Comparison of ENCODE assay signal across 8 mouse cellular contexts in the genomic region with DNA sequence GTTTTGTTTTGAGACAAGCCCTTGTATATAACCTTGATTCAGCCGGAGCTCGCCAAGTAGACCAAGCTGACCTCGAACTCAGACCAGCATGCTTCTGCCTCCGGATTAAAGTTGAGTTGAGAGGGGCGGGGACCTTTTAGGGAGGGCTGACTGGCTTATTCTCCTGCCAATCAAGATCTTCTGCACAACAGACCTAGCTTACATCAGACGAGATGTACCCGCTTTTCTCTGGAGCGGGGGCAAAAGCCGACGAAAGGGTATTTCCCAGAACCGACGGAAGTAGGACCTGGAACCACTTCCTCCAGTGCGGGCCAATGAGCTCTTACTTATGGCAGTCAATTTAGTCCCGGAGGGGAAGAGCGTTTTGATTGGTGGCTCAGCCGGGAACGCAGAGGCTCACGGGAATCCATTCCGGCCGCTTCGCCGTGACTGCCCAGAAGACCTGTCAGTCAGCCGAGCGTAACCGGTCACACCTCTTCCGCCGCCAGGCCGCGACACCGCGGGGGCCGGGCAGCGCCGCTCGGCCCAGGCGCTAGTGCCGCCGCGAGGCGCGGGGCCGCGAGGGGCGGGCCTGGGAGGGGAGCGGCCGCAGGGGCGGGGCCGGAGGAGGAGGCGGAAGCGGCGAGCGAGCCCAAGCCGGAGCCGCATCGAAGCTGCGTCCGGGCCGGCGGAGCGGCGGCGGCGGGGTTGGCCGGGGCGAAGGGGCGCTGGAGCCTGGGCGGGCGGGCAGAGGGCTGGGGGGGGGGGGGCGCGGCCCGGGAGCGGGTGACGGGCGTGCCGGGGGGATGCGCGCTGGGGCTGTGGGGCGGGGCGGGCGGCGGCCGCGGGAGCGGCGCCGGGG. TPM values are rescaled to one million over a fixed set of nuclear protein-coding genes. Genes with fewer than 3 reads are reported as not detected.
DNase-seq lines count a peak whose midpoint lies in the region; ATAC-seq and TF ChIP-seq lines count a peak whose summit lies in the region.

Gene Ubp1, plus strand, starts transcription at position 401 of the 841 bp plus-strand sequence.

- peaks cover 14 to 35% of the 10 kb centered on the region in 2 experiments for H3K4me1 ChIP-seq in MEL (ENCODE audit: control insufficient read depth in 1 of 2, insufficient read depth in 2 of 2, low read length in 2 of 2)
- no peaks in the 10 kb centered on the region for H3K4me1 ChIP-seq in cerebellum, adult 2 months (ENCODE audit: control insufficient read depth, insufficient read depth, low read length)
- peaks cover 12% of the 10 kb centered on the region for H3K4me1 ChIP-seq in forebrain, postnatal 0 days (ENCODE audit: insufficient read depth)
- peaks cover 25% of the 10 kb centered on the region for H3K4me1 ChIP-seq in lung, embryonic 15.5 days

- peak within 1 kb of the TSS; percentile 99 for H3K27ac ChIP-seq in MEL (ENCODE audit: control insufficient read depth, low read depth, low read length)
- peak within 1 kb of the TSS; percentile 60 for H3K27ac ChIP-seq in cerebellum, adult 2 months (ENCODE audit: insufficient read depth, low read length)
- H3K27ac ChIP-seq in forebrain, postnatal 0 days (ENCODE audit: low read depth, low read length): peak within 1 kb of the TSS; percentile 80
- peak within 1 kb of the TSS; percentile 88 for H3K27ac ChIP-seq in lung, embryonic 15.5 days

- TF ChIP-seq EP300 in MEL (IDR thresholded peaks at IDR 0.05; ENCODE audit: low read depth in 1 of 2, low read length in 2 of 2): 0 out of 4 replicates have a peak, but pooled peaks of 1 of the 2 experiments have one; percentile 27

- H3K9me3 ChIP-seq in MEL (replicated peaks; ENCODE audit: insufficient read depth, low read length): no peaks in the 10 kb centered on the region
- no peaks in the 10 kb centered on the region for H3K9me3 ChIP-seq in forebrain, postnatal 0 days (ENCODE audit: low read length)
- H3K9me3 ChIP-seq in lung, embryonic 15.5 days: no peaks in the 10 kb centered on the region

- under 1% methylated on average over 37 of the region's 86 CpGs for WGBS in cerebellum, adult 2 months
- WGBS in forebrain, postnatal 0 days: under 1% methylated on average over 54 of the region's 86 CpGs
- WGBS in lung, embryonic 15.5 days: under 1% methylated on average over 45 of the region's 86 CpGs

- H3K79me2 ChIP-seq in MEL (ENCODE audit: control insufficient read depth, insufficient read depth, low read length, poor library complexity): peaks cover 39% of the 10 kb centered on the region

- TF ChIP-seq RAD21 in MEL (IDR thresholded peaks at IDR 0.05; ENCODE audit: low read depth, low read length): no peak

- no peak for TF ChIP-seq CTCF in MEL (IDR thresholded peaks at IDR 0.05 in 2 of 3, conservative IDR thresholded peaks at IDR 0.05 in 1 of 3; ENCODE audit: control insufficient read depth in 1 of 3, insufficient read depth in 1 of 3, low read depth in 2 of 3, low read length in 3 of 3, poor library complexity in 1 of 3, severe bottlenecking in 1 of 3)
- no peak for TF ChIP-seq CTCF in cerebellum, adult 2 months (IDR thresholded peaks at IDR 0.05; ENCODE audit: borderline replicate concordance, insufficient read depth, low read depth, low read length)
- TF ChIP-seq CTCF in forebrain, postnatal 0 days (IDR thresholded peaks at IDR 0.05; ENCODE audit: low read depth): no peak

- H3K4me3 ChIP-seq in MEL (ENCODE audit: control insufficient read depth in 1 of 2, insufficient read depth in 1 of 2, low read depth in 2 of 2, low read length in 2 of 2): peak within 1 kb of the TSS; percentile 82 to 93
- H3K4me3 ChIP-seq in cerebellum, adult 2 months (replicated peaks; ENCODE audit: insufficient read depth, low read depth, low read length): peak within 1 kb of the TSS; percentile 74
- peak within 1 kb of the TSS; percentile 94 for H3K4me3 ChIP-seq in forebrain, postnatal 0 days (ENCODE audit: low read depth, low read length)
- peak within 1 kb of the TSS; percentile 99 for H3K4me3 ChIP-seq in lung, embryonic 15.5 days

- peak within 1 kb of the TSS; percentile 93 for H3K4me2 ChIP-seq in forebrain, postnatal 0 days (ENCODE audit: low read depth)
- H3K4me2 ChIP-seq in lung, embryonic 15.5 days: peak within 1 kb of the TSS; percentile 79

- no peaks in the 10 kb centered on the region for H3K27me3 ChIP-seq in MEL (ENCODE audit: control insufficient read depth in 1 of 2, insufficient read depth in 2 of 2, low read length in 2 of 2)
- no peaks in the 10 kb centered on the region for H3K27me3 ChIP-seq in cerebellum, adult 2 months (ENCODE audit: control insufficient read depth, insufficient read depth, low read length)
- H3K27me3 ChIP-seq in forebrain, postnatal 0 days (ENCODE audit: insufficient read depth, low read length): no peaks in the 10 kb centered on the region
- no peaks in the 10 kb centered on the region for H3K27me3 ChIP-seq in lung, embryonic 15.5 days

- peak in 1 of 2 experiments; percentile 74; a peak in 2 of 4 replicates for TF ChIP-seq POLR2A in MEL (IDR thresholded peaks at IDR 0.05; ENCODE audit: control insufficient read depth in 1 of 2, insufficient read depth in 1 of 2, low read depth in 1 of 2, low read length in 2 of 2, poor library complexity in 1 of 2)
- TF ChIP-seq POLR2A in cerebellum, adult 2 months (IDR thresholded peaks at IDR 0.05; ENCODE audit: borderline replicate concordance, insufficient read depth, low read length): no peak

- peak within 1 kb of the TSS; percentile 92 for H3K9ac ChIP-seq in MEL (ENCODE audit: control insufficient read depth, low read depth, low read length, poor library complexity, severe bottlenecking)
- H3K9ac ChIP-seq in forebrain, postnatal 0 days: peak within 1 kb of the TSS; percentile 77
- H3K9ac ChIP-seq in lung, embryonic 15.5 days: peak within 1 kb of the TSS; percentile 93

- H3K36me3 ChIP-seq in MEL (ENCODE audit: control insufficient read depth in 1 of 2, insufficient read depth in 2 of 2, low read length in 2 of 2): peaks cover 0 to 40% of the 10 kb centered on the region in 2 experiments; a peak in 3 of 4 replicates
- no peaks in the 10 kb centered on the region for H3K36me3 ChIP-seq in forebrain, postnatal 0 days (ENCODE audit: insufficient read depth)
- H3K36me3 ChIP-seq in lung, embryonic 15.5 days: no peaks in the 10 kb centered on the region

- ATAC-seq in forebrain, postnatal 0 days: peak; percentile 98
- ATAC-seq in lung, embryonic 15.5 days (ENCODE audit: borderline replicate concordance, extremely low read depth, low FRiP score, low TSS enrichment): peak; percentile 98

- DNase-seq in MEL (ENCODE audit: low read depth, low spot score): peak; percentile 99
- DNase-seq in cerebellum, adult 2 months: peak; percentile 95 to 99
- peak; percentile 98 for DNase-seq in forebrain, postnatal 0 days
- peak; percentile 95 for DNase-seq in heart, postnatal 4 days
- peak; percentile 98 for DNase-seq in layer of hippocampus, adult 8-10 months (ENCODE audit: low spot score in 2 of 2)
- peak; percentile 98 for DNase-seq in ovary, adult 18-20 months (ENCODE audit: low spot score)
- peak; percentile 97 for DNase-seq in thymus, postnatal 0 days (ENCODE audit: low spot score)

TF ChIP-seq in MEL, 35 proteins besides CTCF, POLR2A, EP300 and RAD21 (continues in another document):
- TF ChIP-seq MYB (IDR thresholded peaks at IDR 0.05; ENCODE audit: low read depth, low read length): no peak
- 0 out of 2 replicates have a peak, but pooled peaks have one; percentile 68 for TF ChIP-seq MXI1 (IDR thresholded peaks at IDR 0.05; ENCODE audit: low read depth, low read length)
- no peak for TF ChIP-seq ZKSCAN1 (IDR thresholded peaks at IDR 0.05; ENCODE audit: low read depth, low read length)
- peak; percentile 95 for TF ChIP-seq MAX (IDR thresholded peaks at IDR 0.05; ENCODE audit: low read length)
- TF ChIP-seq SIN3A (IDR thresholded peaks at IDR 0.05; ENCODE audit: low read length): peak; percentile 69; the same call in 1 of the 2 replicates
- peak; percentile 48; the same call in 1 of the 2 replicates for TF ChIP-seq ETS1 (IDR thresholded peaks at IDR 0.05; ENCODE audit: low read depth, low read length)
- peak; percentile 60; the same call in 1 of the 2 replicates for TF ChIP-seq POLR2AphosphoS2 (IDR thresholded peaks at IDR 0.05; ENCODE audit: low read length)
- no peak for TF ChIP-seq USF2 (IDR thresholded peaks at IDR 0.05; ENCODE audit: borderline replicate concordance in 1 of 2, insufficient read depth in 1 of 2, low read depth in 1 of 2, low read length in 2 of 2)
- TF ChIP-seq NELFE (IDR thresholded peaks at IDR 0.05; ENCODE audit: low read depth, low read length): peak; percentile 61
- peak; percentile 74 for TF ChIP-seq KAT2A (conservative IDR thresholded peaks at IDR 0.05; ENCODE audit: low read depth, low read length)
- 0 out of 2 replicates have a peak, but pooled peaks have one; percentile 0 for TF ChIP-seq USF1 (IDR thresholded peaks at IDR 0.05; ENCODE audit: low read depth, low read length)
- TF ChIP-seq TBP (IDR thresholded peaks at IDR 0.05; ENCODE audit: low read depth, low read length): peak; percentile 66
- TF ChIP-seq E2F4 (IDR thresholded peaks at IDR 0.05; ENCODE audit: borderline replicate concordance, low read depth, low read length): peak; percentile 52; the same call in 1 of the 2 replicates
- 0 out of 2 replicates have a peak, but pooled peaks have one; percentile 38 for TF ChIP-seq POLR2AphosphoS5 (IDR thresholded peaks at IDR 0.05; ENCODE audit: borderline replicate concordance, low read depth, low read length)
- TF ChIP-seq CHD2 (IDR thresholded peaks at IDR 0.05; ENCODE audit: low read length): peak; percentile 65; the same call in 1 of the 2 replicates
- TF ChIP-seq GABPA (IDR thresholded peaks at IDR 0.05; ENCODE audit: low read depth, low read length): no peak
- TF ChIP-seq TCF12 (IDR thresholded peaks at IDR 0.05; ENCODE audit: low read depth, low read length): peak; percentile 8; the same call in 1 of the 2 replicates
- TF ChIP-seq HCFC1 (IDR thresholded peaks at IDR 0.05; ENCODE audit: low read depth, low read length): peak; percentile 88
- no peak for TF ChIP-seq JUND (IDR thresholded peaks at IDR 0.05; ENCODE audit: low read depth, low read length)
- TF ChIP-seq NRF1 (IDR thresholded peaks at IDR 0.05; ENCODE audit: insufficient read depth, low read depth, low read length, poor library complexity, severe bottlenecking): no peak

RNA-seq across cellular contexts. Expression of gene Ubp1, which starts in this region (rescaled TPM):
- 45.5 and 46.4 TPM in 2 replicates for total RNA-seq in MEL (2012; rRNA removed)
- polyA plus RNA-seq in MEL (2012; ENCODE audit: insufficient read depth in 1 of 2, insufficient read length in 2 of 2, low read depth in 1 of 2, low replicate concordance in 2 of 2, missing spikeins in 1 of 2): 10 to 100 TPM; 60.8 to 95.5 TPM
- polyA plus RNA-seq in cerebellum, adult 2 months (2012; rRNA removed): 116 and 118 TPM in 2 replicates
- 77.9 and 92.5 TPM in 2 replicates for total RNA-seq in forebrain, postnatal 0 days (2014; rRNA removed)
- 12.6 and 17.8 TPM in 2 replicates for polyA plus RNA-seq in forebrain, postnatal 0 days (2015; fragmentation: Nextera tagmentation; extraction: Ambion mirVana)
- 10 to 100 TPM; 39.1 to 39.8 TPM for total RNA-seq in heart, postnatal 4 days (2021)
- total RNA-seq in layer of hippocampus, adult 8-10 months (2022): 10 to 100 TPM; 68.5 to 87.8 (median 80.9) TPM
- 31.9 and 33.8 TPM in 2 replicates for polyA plus RNA-seq in lung, embryonic 15.5 days (2015; fragmentation: Nextera tagmentation; extraction: Ambion mirVana)
- 22.3 and 27.6 TPM in 2 replicates for polyA plus RNA-seq in thymus, postnatal 0 days (2015; fragmentation: Nextera tagmentation; extraction: Ambion mirVana)

Comparison
In these comparisons a context has a peak if more than half of its experiments do, and no peak if none do; other contexts are left out.
1. Peak in every context shown above with its lines: DNase-seq, ATAC-seq, H3K4me3 ChIP-seq and H3K27ac ChIP-seq.